Mouse (Mus musculus): ENCODE measurements around the gene Tfcp2l1. TPM values are rescaled to one million over a fixed set of nuclear protein-coding genes. Genes with fewer than 3 reads are reported as not detected.

Gene Tfcp2l1
- polyA plus RNA-seq, 1 experiment from 2014 or later: 0.89 TPM

GRCm38 (mm10) chr1:118699118-118699890 is 71.6 kb downstream of the Tfcp2l1 start:
- no peak for ATAC-seq (ENCODE audit: insufficient read depth)
- no peak overlapping the region for H3K4me2 ChIP-seq
- no peaks in the 10 kb centered on the region for H3K27me3 ChIP-seq
- no peaks in the 10 kb centered on the region for H3K36me3 ChIP-seq (replicated peaks)
- WGBS (ENCODE audit: insufficient replicate concordance): 41% methylated on average over 6 of the region's 6 CpGs
- H3K27ac ChIP-seq (replicated peaks): no peak overlapping the region
- H3K4me3 ChIP-seq (replicated peaks): no peak overlapping the region
- H3K4me1 ChIP-seq (replicated peaks): no peaks in the 10 kb centered on the region
- no peak overlapping the region for H3K9ac ChIP-seq
- no peaks in the 10 kb centered on the region for H3K9me3 ChIP-seq (replicated peaks)

GRCm38 (mm10) chr1:118699961-118700360 is 72.2 kb downstream of the Tfcp2l1 start:
- no peak overlapping the region for H3K4me3 ChIP-seq (replicated peaks)
- H3K9ac ChIP-seq: no peak overlapping the region
- H3K9me3 ChIP-seq (replicated peaks): no peaks in the 10 kb centered on the region
- H3K4me2 ChIP-seq: no peak overlapping the region
- H3K27me3 ChIP-seq: no peaks in the 10 kb centered on the region
- no peaks in the 10 kb centered on the region for H3K36me3 ChIP-seq (replicated peaks)
- no peak for ATAC-seq (ENCODE audit: insufficient read depth)
- H3K4me1 ChIP-seq (replicated peaks): no peaks in the 10 kb centered on the region
- 57% methylated on average over 1 of the region's 1 CpGs for WGBS (ENCODE audit: insufficient replicate concordance)
- H3K27ac ChIP-seq (replicated peaks): no peak overlapping the region

GRCm38 (mm10) chr1:118711606-118712005 is 83.9 kb downstream of the Tfcp2l1 start:
- no peak for ATAC-seq (ENCODE audit: insufficient read depth)
- H3K4me2 ChIP-seq: no peak overlapping the region
- WGBS (ENCODE audit: insufficient replicate concordance): 28% methylated on average over 4 of the region's 4 CpGs
- no peaks in the 10 kb centered on the region for H3K4me1 ChIP-seq (replicated peaks)
- H3K9ac ChIP-seq: no peak overlapping the region
- H3K36me3 ChIP-seq (replicated peaks): no peaks in the 10 kb centered on the region
- no peak overlapping the region for H3K27ac ChIP-seq (replicated peaks)
- no peaks in the 10 kb centered on the region for H3K9me3 ChIP-seq (replicated peaks)
- H3K4me3 ChIP-seq (replicated peaks): no peak overlapping the region
- no peaks in the 10 kb centered on the region for H3K27me3 ChIP-seq

DNA sequence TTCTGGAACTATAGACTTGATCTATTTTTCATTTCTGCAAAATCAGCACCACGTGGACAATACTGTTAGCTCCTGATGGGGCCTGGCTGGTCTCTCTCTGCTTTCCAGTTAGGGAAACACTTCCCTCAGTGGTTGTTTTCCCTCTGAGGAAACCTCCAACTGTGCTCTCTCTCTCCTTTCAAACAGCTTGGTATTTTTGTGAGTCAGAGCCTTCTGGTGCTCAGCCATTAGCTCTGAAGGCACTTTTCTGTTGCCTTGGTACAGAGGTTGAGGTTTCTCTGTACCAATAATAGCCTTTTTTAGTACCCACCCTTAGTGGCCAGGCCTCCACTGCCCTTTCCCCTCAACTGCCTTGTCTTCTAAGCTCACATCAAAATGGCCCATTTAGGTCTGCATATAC is 88.5 kb downstream of the Tfcp2l1 start:
- H3K4me3 ChIP-seq (replicated peaks): no peak overlapping the region
- no peaks in the 10 kb centered on the region for H3K27me3 ChIP-seq
- H3K9me3 ChIP-seq (replicated peaks): no peaks in the 10 kb centered on the region
- no peak overlapping the region for H3K27ac ChIP-seq (replicated peaks)
- no peak overlapping the region for H3K4me2 ChIP-seq
- no peaks in the 10 kb centered on the region for H3K4me1 ChIP-seq (replicated peaks)
- ATAC-seq (ENCODE audit: insufficient read depth): no peak
- 43% methylated on average over 1 of the region's 1 CpGs for WGBS (ENCODE audit: insufficient replicate concordance)
- no peaks in the 10 kb centered on the region for H3K36me3 ChIP-seq (replicated peaks)
- no peak overlapping the region for H3K9ac ChIP-seq

GRCm38 (mm10) chr1:118718055-118718454 is 90.3 kb downstream of the Tfcp2l1 start:
- Histone ChIP-seq H3K4me1 (replicated peaks) (no peaks in the 10 kb centered on the region), H3K27me3 (no peaks in the 10 kb centered on the region), H3K4me2 (no peak overlapping the region), H3K9ac (no peak overlapping the region), H3K27ac (replicated peaks) (no peak overlapping the region), H3K36me3 (replicated peaks) (no peaks in the 10 kb centered on the region), H3K4me3 (replicated peaks) (no peak overlapping the region), H3K9me3 (replicated peaks) (no peaks in the 10 kb centered on the region)
- ATAC-seq (ENCODE audit: insufficient read depth): no peak
- 54% methylated on average over 6 of the region's 6 CpGs for WGBS (ENCODE audit: insufficient replicate concordance)

- no peak for ATAC-seq (ENCODE audit: insufficient read depth)
- H3K27me3 ChIP-seq: no peaks in the 10 kb centered on the region
- H3K4me1 ChIP-seq (replicated peaks): no peaks in the 10 kb centered on the region
- no peaks in the 10 kb centered on the region for H3K9me3 ChIP-seq (replicated peaks)
- H3K27ac ChIP-seq (replicated peaks): no peak overlapping the region
- WGBS (ENCODE audit: insufficient replicate concordance): 38% methylated on average over 2 of the region's 2 CpGs
- no peak overlapping the region for H3K4me3 ChIP-seq (replicated peaks)
- H3K9ac ChIP-seq: no peak overlapping the region
- H3K36me3 ChIP-seq (replicated peaks): no peaks in the 10 kb centered on the region
- H3K4me2 ChIP-seq: no peak overlapping the region
These were observed 92.0 kb downstream of the Tfcp2l1 start for GRCm38 (mm10) chr1:118719699-118720098.

DNA sequence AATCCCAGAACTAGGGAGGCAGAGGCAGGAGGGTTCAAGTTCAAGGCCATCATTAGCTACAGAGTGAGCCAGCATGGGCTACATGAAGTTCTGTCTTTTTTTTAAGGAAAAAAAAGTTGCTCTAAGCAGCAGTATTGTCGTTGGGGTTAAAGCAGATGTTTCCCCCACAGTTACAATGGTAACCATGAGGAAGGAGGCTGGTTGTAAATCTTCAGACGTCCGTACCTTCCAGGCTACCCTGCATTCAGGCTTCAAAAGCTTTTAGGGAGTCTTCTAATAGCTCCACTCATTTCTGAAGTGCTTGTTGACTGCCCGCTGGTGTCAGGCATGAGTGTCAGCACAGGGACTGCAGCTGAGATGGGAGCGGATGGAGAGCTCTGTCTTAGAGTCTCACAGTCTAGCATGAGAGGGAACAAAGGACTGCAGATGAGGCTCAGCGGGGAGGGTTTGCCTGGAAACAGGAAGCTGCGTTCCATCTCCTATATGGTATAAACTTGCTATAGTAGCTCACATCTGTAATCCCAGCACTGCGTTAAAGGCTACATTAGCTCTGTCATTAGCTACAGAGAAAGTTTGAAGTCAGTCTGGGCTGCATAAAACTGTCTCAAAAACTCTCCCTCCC is 92.8 kb downstream of the Tfcp2l1 start:
- H3K36me3 ChIP-seq (replicated peaks): no peaks in the 10 kb centered on the region
- 29% methylated on average over 8 of the region's 8 CpGs for WGBS (ENCODE audit: insufficient replicate concordance)

DNA sequence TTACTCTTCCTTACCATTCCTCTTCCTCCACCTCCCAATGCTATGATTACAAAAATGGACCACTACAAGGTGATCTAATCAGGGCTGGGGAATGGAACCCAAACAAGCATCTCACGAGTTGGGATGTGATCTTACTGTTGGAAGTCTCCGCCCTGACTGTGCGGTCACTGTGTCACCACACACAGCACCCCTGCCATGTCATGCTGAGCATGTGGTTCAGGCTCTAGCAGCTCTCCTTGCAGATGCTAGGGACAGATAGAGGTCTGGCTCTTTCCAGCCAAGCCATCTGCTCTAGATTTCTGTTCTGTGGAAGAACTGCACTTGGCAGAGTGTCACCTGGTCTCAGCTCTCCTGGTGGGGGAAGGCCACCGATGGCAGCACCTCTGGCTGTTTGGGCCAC is 99.3 kb downstream of the Tfcp2l1 start:
- H3K27ac ChIP-seq (replicated peaks): no peak overlapping the region
- WGBS (ENCODE audit: insufficient replicate concordance): 50% methylated on average over 4 of the region's 4 CpGs
- ATAC-seq (ENCODE audit: insufficient read depth): no peak

More for the DNA sequence above, 92.8 kb downstream of the Tfcp2l1 start:
- no peak overlapping the region for H3K4me3 ChIP-seq (replicated peaks)
- no peak for ATAC-seq (ENCODE audit: insufficient read depth)
- no peaks in the 10 kb centered on the region for H3K4me1 ChIP-seq (replicated peaks)
- H3K27ac ChIP-seq (replicated peaks): no peak overlapping the region
- H3K9me3 ChIP-seq (replicated peaks): no peaks in the 10 kb centered on the region
- H3K4me2 ChIP-seq: no peak overlapping the region
- H3K27me3 ChIP-seq: no peaks in the 10 kb centered on the region
- no peak overlapping the region for H3K9ac ChIP-seq

DNA sequence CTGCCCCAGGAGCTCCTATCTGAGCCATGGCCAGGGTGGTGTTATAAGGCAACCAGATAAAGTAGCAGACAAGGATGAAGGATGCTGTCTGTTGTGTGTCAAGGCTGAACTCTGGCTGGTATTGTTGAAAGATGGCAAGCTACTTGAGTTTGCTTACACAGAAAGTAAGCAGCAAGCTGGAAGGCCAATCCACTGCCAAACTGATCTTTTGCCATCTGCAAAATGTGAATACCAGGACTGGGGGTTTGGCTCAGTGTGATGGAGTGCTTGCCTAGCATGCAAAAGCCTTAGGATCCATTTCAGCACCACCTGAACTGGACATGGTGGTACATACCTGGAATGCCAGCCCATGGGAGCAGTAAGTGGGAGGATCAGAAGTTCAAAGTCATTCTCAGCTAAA is 101.1 kb downstream of the Tfcp2l1 start:
- Histone ChIP-seq H3K36me3 (replicated peaks) (no peaks in the 10 kb centered on the region), H3K4me2 (no peak overlapping the region), H3K9ac (no peak overlapping the region), H3K4me1 (replicated peaks) (no peaks in the 10 kb centered on the region), H3K27ac (replicated peaks) (no peak overlapping the region), H3K9me3 (replicated peaks) (no peaks in the 10 kb centered on the region), H3K27me3 (no peaks in the 10 kb centered on the region), H3K4me3 (replicated peaks) (no peak overlapping the region)
- no peak for ATAC-seq (ENCODE audit: insufficient read depth)

More for the DNA sequence above, 99.3 kb downstream of the Tfcp2l1 start:
- Histone ChIP-seq H3K27me3 (no peaks in the 10 kb centered on the region), H3K4me1 (replicated peaks) (no peaks in the 10 kb centered on the region), H3K4me3 (replicated peaks) (no peak overlapping the region), H3K4me2 (no peak overlapping the region), H3K9me3 (replicated peaks) (no peaks in the 10 kb centered on the region), H3K9ac (no peak overlapping the region), H3K36me3 (replicated peaks) (no peaks in the 10 kb centered on the region)

Other genes with a start within 250 kb of the Tfcp2l1 start
- 11.8 and 12.8 TPM in 2 replicates for gene Clasp1, start 238.9 kb upstream of the Tfcp2l1 start, polyA plus RNA-seq (2015; fragmentation: Nextera tagmentation; extraction: Ambion mirVana)